Mouse (Mus musculus): ENCODE measurements around the gene Ak7. TPM values are rescaled to one million over a fixed set of nuclear protein-coding genes. Genes with fewer than 3 reads are reported as not detected.
A peak's percentile ranks its signal among the peaks of the same experiment; 100 is the strongest.

Gene Ak7
- polyA plus RNA-seq, 1 experiment from 2014 or later, result 0.08 TPM

- Histone ChIP-seq H3K36me3 (ENCODE audit: control insufficient read depth, insufficient read depth, low read length) (no peaks in the 10 kb centered on the region), H3K9ac (ENCODE audit: low read length) (peak overlapping the region; percentile 96; the same call in 1 of the 2 replicates), H3K4me3 (ENCODE audit: low read depth, low read length) (peak overlapping the region; percentile 99; the same call in 1 of the 2 replicates), H3K4me2 (replicated peaks; ENCODE audit: low read depth) (peak overlapping the region; percentile 57), H3K4me1 (replicated peaks; ENCODE audit: control insufficient read depth, insufficient read depth) (no peaks in the 10 kb centered on the region), H3K9me3 (ENCODE audit: control insufficient read depth, low read length) (no peaks in the 10 kb centered on the region), H3K27me3 (ENCODE audit: control insufficient read depth, insufficient read depth, low read length) (no peaks in the 10 kb centered on the region), H3K27ac (replicated peaks) (no peak overlapping the region)
- no peak for DNase-seq (ENCODE audit: low spot score)
- ATAC-seq (ENCODE audit: low FRiP score, low TSS enrichment), result no peak
- no peak for TF ChIP-seq EP300 (optimal IDR thresholded peaks at IDR 0.05)
- no peak for TF ChIP-seq CTCF (IDR thresholded peaks at IDR 0.05; ENCODE audit: low read depth)
- 47% methylated on average over 1 of the region's 1 CpGs for WGBS
Observed at GRCm38 (mm10) chr12:105786113-105786512, 80.3 kb downstream of the Ak7 start.

DNA sequence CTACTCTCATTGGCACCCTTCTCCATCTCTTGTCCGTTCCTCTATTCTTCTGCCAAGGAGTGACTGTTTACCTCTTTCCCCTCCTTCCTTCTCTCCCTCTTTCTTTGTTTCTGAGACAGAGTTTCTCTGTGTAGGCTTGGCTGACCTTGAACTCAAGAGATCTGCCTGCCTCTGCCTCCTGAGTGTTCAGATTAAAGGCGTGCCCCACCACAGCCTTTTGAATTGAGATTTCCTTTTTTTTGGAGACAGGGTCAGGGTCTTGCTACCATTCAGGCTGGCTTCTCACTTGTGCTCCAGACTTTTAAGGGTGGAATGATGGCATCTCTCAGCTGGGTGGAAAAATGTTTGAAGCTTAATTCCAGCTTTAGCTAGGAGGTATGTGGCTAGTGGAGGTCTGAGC lies 81.8 kb downstream of the Ak7 start:
- H3K4me1 ChIP-seq (replicated peaks; ENCODE audit: control insufficient read depth, insufficient read depth), result no peaks in the 10 kb centered on the region
- no peak overlapping the region for H3K9ac ChIP-seq (ENCODE audit: low read length)
- no peak overlapping the region for H3K4me3 ChIP-seq (ENCODE audit: low read depth, low read length)
- no peaks in the 10 kb centered on the region for H3K27me3 ChIP-seq (ENCODE audit: control insufficient read depth, insufficient read depth, low read length)
- ATAC-seq (ENCODE audit: low FRiP score, low TSS enrichment) (no peak), DNase-seq (ENCODE audit: low spot score) (no peak)
- TF ChIP-seq CTCF (IDR thresholded peaks at IDR 0.05; ENCODE audit: low read depth) (no peak), EP300 (optimal IDR thresholded peaks at IDR 0.05) (no peak)
- no peaks in the 10 kb centered on the region for H3K36me3 ChIP-seq (ENCODE audit: control insufficient read depth, insufficient read depth, low read length)
- H3K27ac ChIP-seq (replicated peaks), result no peak overlapping the region
- H3K9me3 ChIP-seq (ENCODE audit: control insufficient read depth, low read length), result no peaks in the 10 kb centered on the region
- H3K4me2 ChIP-seq (replicated peaks; ENCODE audit: low read depth), result no peak overlapping the region
- 93% methylated on average over 2 of the region's 2 CpGs for WGBS

- 64% methylated on average over 6 of the region's 6 CpGs for WGBS
- peak; percentile 60; the same call in 1 of the 2 replicates for ATAC-seq (ENCODE audit: low FRiP score, low TSS enrichment)
- no peaks in the 10 kb centered on the region for H3K27me3 ChIP-seq (ENCODE audit: control insufficient read depth, insufficient read depth, low read length)
Observed at GRCm38 (mm10) chr12:105789885-105790284, 84.1 kb downstream of the Ak7 start.

DNA sequence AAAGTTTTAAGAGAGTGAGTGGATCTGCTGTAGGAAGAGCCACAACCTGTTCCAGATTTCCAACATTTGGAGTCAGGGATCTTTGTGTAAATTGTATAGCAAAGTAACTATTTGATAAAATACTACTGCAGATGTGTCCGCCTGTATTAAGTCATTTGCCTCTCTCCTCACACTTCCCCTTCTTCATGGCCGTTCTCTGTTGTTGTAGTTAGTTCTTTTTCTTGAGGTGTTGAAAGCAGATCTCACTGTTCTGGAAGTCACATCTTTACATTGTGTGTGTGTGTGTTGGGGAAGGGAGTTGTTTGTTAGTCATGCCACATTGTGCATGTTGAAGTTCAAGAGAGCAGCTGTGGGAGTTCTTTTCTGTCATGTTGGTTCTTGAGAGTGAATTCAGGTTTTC lies 89.1 kb downstream of the Ak7 start:
- Histone ChIP-seq H3K4me2 (replicated peaks; ENCODE audit: low read depth) (no peak overlapping the region), H3K4me3 (ENCODE audit: low read depth, low read length) (no peak overlapping the region), H3K36me3 (ENCODE audit: control insufficient read depth, insufficient read depth, low read length) (no peaks in the 10 kb centered on the region), H3K4me1 (replicated peaks; ENCODE audit: control insufficient read depth, insufficient read depth) (no peaks in the 10 kb centered on the region), H3K9me3 (ENCODE audit: control insufficient read depth, low read length) (no peaks in the 10 kb centered on the region), H3K27me3 (ENCODE audit: control insufficient read depth, insufficient read depth, low read length) (no peaks in the 10 kb centered on the region), H3K27ac (replicated peaks) (no peak overlapping the region), H3K9ac (ENCODE audit: low read length) (no peak overlapping the region)
- no peak for DNase-seq (ENCODE audit: low spot score)
- ATAC-seq (ENCODE audit: low FRiP score, low TSS enrichment), result no peak
- TF ChIP-seq CTCF (IDR thresholded peaks at IDR 0.05; ENCODE audit: low read depth) (no peak), EP300 (optimal IDR thresholded peaks at IDR 0.05) (no peak)
- WGBS, result 78% methylated on average over 2 of the region's 2 CpGs

More at GRCm38 (mm10) chr12:105789885-105790284, 84.1 kb downstream of the Ak7 start:
- no peaks in the 10 kb centered on the region for H3K4me1 ChIP-seq (replicated peaks; ENCODE audit: control insufficient read depth, insufficient read depth)
- TF ChIP-seq EP300 (optimal IDR thresholded peaks at IDR 0.05) (no peak), CTCF (IDR thresholded peaks at IDR 0.05; ENCODE audit: low read depth) (no peak)
- peak; percentile 51 for DNase-seq (ENCODE audit: low spot score)
- H3K4me3 ChIP-seq (ENCODE audit: low read depth, low read length), result no peak overlapping the region
- H3K9ac ChIP-seq (ENCODE audit: low read length), result no peak overlapping the region
- H3K9me3 ChIP-seq (ENCODE audit: control insufficient read depth, low read length), result no peaks in the 10 kb centered on the region
- no peak overlapping the region for H3K4me2 ChIP-seq (replicated peaks; ENCODE audit: low read depth)
- H3K27ac ChIP-seq (replicated peaks), result no peak overlapping the region
- no peaks in the 10 kb centered on the region for H3K36me3 ChIP-seq (ENCODE audit: control insufficient read depth, insufficient read depth, low read length)

DNA sequence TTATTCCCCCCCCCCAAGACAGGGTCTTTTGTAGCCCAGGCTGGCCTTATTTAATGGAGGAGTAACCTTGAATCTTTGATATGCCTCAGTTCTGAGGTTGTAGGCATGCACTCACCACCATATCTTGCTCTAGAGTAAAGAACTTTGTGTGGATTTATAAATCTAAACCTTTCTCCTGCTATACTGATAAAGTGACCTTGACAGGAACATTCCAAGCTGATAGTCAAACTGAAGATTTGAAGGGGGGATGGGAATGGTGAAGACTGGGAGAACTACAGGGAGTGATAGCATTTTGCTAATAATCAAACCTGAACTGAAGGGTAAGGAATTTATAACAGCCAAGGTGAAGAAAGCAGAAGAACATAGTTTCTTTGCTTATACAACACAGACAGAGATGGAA lies 92.2 kb downstream of the Ak7 start:
- Histone ChIP-seq H3K4me3 (ENCODE audit: low read depth, low read length) (no peak overlapping the region), H3K36me3 (ENCODE audit: control insufficient read depth, insufficient read depth, low read length) (no peaks in the 10 kb centered on the region), H3K27ac (replicated peaks) (no peak overlapping the region), H3K9ac (ENCODE audit: low read length) (no peak overlapping the region), H3K4me2 (replicated peaks; ENCODE audit: low read depth) (no peak overlapping the region), H3K9me3 (ENCODE audit: control insufficient read depth, low read length) (no peaks in the 10 kb centered on the region), H3K27me3 (ENCODE audit: control insufficient read depth, insufficient read depth, low read length) (no peaks in the 10 kb centered on the region), H3K4me1 (replicated peaks; ENCODE audit: control insufficient read depth, insufficient read depth) (no peaks in the 10 kb centered on the region)
- no peak for ATAC-seq (ENCODE audit: low FRiP score, low TSS enrichment)
- DNase-seq (ENCODE audit: low spot score), result no peak
- TF ChIP-seq CTCF (IDR thresholded peaks at IDR 0.05; ENCODE audit: low read depth) (no peak), EP300 (optimal IDR thresholded peaks at IDR 0.05) (no peak)

- peak; percentile 99 for ATAC-seq (ENCODE audit: low FRiP score, low TSS enrichment)
- 56% methylated on average over 3 of the region's 3 CpGs for WGBS
- peak; percentile 34 for DNase-seq (ENCODE audit: low spot score)
Observed at GRCm38 (mm10) chr12:105805790-105806189, 100.0 kb downstream of the Ak7 start.

More at GRCm38 (mm10) chr12:105805790-105806189, 100.0 kb downstream of the Ak7 start:
- Histone ChIP-seq H3K36me3 (ENCODE audit: control insufficient read depth, insufficient read depth, low read length) (peaks cover 9% of the 10 kb centered on the region; the same call in 1 of the 2 replicates), H3K27ac (replicated peaks) (no peak overlapping the region), H3K4me2 (replicated peaks; ENCODE audit: low read depth) (no peak overlapping the region), H3K4me1 (replicated peaks; ENCODE audit: control insufficient read depth, insufficient read depth) (no peaks in the 10 kb centered on the region), H3K9me3 (ENCODE audit: control insufficient read depth, low read length) (no peaks in the 10 kb centered on the region), H3K9ac (ENCODE audit: low read length) (no peak overlapping the region), H3K27me3 (ENCODE audit: control insufficient read depth, insufficient read depth, low read length) (no peaks in the 10 kb centered on the region), H3K4me3 (ENCODE audit: low read depth, low read length) (no peak overlapping the region)
- no peak for TF ChIP-seq EP300 (optimal IDR thresholded peaks at IDR 0.05)
- TF ChIP-seq CTCF (IDR thresholded peaks at IDR 0.05; ENCODE audit: low read depth), result no peak

Data from stomach, postnatal 0 days (tissue).